Mouse (Mus musculus) right cerebral cortex, adult 2 months (tissue): ENCODE measurements at regions not wholly inside any gene's neighbourhood (a gene's known extent, or its start where the extent isn't known, plus 50 kb on each side); places are given as distances from the start of the nearest gene placed in this dataset.

Experiments used
- DNase-seq, 2 experiments: peaks; one replicate each; pipeline ENCODE4 v3.0.0; 2021 to 2022; ENCODE audit warnings: low spot score in 2 of 2

DNA sequence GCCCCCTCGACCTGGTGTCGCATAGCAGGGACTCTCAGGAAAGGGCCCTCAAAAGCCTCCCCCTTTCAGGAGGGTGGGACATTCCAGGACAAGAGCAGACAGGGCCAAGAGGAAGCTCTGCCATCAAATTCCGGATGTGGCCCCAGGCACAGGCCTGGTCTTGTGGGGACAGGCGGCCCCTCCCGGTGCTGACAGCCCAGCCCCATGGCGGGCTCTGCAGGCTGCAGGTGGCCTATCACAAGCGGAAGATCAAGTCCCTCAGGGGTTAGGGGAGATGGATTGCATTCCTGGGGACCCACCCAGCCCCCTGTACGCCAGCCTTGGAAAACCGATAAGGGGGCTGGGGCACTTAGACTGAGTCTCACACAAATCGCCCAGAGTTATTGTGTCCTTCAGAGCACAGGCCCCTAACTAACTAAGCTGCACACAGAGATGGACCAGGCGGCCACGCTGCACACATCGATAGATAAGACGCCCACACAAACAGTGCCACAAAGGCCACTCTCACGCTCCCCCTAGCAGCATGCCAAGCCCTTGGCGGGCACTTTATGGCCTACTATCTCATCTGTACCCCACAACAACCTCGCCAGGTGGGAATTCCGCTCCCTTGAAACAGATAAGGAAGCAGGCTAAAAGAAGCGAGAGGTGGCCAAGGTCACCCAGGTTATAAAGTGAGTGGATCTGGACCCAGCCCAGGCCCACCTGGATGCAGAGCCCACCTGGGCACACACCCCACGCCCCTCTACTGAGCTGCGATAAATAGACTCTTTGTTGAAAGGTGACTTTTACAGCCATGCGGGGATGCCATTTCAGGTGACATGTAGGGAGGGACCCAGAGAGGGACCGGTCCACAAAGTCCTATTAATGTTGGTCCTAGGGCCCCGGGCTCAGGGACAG, 55.5 kb downstream of the Gm5294 start:
- no peak for DNase-seq

DNA sequence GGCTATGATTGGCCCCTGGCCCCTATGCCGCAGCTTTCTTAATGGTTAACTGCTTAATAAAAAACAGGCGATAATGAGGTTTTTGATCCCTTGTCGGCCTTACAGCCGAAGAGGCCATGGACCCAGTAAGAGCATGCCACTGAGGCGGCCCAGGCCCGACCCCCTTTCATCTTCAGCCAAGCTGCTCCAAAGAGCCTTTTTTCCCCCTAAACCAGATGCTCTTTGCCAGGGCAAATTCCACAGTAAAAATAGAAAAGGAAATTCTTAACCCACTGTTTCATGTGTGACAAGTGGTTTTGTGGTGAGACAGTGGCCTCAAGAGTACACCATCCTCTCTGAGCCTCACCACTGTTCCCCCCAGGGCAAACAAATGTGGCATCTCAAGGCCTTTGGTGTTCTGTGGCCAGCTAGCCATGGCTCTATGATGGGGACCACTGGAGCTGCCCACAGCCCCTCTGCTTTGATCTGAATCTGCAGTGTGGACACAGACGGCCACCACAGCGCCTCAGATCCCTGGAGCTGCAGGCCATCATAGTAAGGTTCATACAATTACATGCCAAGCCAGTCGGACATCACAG, 61.9 kb downstream of the Gm5294 start:
- no peak for DNase-seq

DNA sequence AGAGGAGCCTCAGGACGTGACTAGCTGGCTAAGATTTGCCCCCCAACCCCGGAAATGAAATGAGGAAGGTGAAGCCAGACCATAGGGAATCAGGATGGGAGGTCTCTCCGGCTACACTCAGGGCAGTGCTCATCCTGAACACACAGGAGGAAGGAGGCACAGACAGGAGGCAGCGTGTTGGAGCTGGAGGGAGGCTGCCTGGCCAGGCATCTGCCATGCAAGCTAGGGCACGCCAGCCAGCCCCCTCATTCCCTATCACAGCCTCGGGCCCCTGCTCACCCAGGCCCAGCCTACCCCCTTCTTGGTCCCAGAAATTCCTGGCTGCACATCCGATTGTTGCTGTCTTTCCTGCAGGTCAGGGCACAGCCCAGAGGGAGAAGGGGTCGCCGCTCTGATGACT, 63.7 kb downstream of the Gm5294 start:
- no peak for DNase-seq

DNA sequence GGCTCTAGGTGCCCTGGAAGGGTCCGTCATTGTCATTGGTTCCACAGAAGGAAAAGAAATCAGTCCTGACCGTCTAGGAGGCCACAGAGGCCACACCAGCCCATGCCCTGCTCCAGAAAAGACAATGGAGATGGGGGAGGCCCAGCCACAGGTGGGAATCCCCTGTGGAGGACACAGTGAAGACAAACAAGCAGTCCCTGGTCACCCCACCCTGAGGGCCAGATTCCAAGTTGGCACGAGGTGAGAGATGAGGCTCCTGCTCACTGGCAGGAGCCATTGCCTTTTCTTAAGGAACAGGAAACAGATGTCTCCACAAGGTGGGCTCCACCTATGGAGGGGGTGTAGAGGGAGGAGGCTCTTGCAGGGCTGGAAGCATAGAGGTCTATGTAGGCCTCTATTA, 66.0 kb downstream of the Gm5294 start:
- DNase-seq = no peak

DNA sequence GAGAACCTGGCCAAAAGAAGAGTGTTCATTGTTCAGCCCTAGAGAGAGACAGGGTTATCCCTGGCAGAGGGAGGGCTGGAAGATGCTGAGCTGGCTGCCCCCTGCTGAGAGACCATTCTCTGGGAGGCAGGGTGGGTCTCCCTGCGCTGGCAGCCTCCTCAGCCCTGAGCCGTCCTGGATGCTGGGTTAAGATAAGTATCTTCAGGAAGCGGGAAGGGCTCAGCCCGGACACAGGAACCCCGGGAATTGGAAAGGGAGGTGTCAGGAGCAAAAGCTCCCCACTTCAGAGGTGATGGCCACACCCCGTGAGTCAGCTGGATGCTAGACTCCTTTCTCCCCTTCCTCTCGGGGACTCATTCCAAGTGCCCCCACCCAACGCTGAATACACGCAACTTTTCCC, 68.9 kb downstream of the Gm5294 start:
- DNase-seq = no peak

DNA sequence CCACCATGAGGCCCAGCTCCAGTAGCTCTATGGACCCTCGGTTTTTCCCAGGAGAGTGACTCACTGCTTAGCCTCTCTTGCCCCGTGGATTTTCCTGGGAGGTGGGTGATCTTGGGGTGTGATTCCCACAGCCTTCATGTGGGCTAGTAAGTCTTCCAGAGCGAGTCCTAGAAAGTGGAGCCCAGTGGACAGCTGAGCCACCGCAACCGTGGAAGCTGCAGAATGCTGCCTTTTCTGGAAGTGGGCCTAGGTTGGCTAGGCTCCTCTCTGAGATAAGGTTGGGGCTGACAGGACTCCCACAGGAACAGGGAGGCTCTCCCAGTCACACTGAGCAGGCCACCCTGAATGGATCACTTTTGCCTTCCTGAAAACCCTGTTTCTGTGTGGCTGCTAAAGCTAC, 69.9 kb downstream of the Gm5294 start:
- DNase-seq = no peak

DNA sequence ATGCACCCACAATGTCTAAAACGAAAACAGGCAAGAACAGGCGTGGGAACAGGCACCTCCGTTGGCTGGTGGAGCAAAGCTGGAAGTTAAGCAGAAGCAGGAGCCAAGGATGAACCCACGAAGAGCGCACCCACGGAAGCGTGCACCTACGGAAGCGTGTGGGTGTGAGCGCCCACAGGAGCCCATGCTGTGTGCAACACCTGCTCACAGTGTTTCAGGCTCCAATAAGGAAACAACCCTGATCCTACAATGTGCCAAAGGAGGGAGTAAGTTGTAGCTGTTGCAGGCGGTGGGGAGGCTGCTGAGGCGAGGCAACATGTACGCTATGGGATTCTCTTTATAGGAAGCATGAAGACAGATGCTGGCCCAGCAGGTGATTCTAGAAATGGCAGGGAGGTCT, 74.6 kb downstream of the Gm5294 start:
- peak; percentile 65 to 69 for DNase-seq

DNA sequence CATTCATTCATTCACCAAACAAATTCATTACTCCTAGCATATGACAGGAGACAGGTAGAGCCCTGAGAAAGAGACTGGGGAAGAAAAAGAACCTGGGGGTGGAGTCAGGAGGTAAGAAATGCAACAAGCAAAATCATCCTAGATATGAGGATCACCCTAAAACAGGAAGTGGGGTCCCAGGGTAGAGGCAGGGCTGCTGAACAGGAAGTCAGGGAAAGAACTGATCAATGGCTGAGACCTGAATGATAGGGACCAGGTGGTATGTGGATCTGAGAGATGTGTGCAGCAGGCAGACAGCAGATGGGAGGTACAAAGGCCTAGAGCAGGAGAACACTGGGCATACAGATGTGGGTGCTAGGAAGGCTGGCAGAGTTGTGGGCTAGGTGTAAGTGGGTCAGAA, 77.4 kb downstream of the Gm5294 start:
- no peak for DNase-seq

DNA sequence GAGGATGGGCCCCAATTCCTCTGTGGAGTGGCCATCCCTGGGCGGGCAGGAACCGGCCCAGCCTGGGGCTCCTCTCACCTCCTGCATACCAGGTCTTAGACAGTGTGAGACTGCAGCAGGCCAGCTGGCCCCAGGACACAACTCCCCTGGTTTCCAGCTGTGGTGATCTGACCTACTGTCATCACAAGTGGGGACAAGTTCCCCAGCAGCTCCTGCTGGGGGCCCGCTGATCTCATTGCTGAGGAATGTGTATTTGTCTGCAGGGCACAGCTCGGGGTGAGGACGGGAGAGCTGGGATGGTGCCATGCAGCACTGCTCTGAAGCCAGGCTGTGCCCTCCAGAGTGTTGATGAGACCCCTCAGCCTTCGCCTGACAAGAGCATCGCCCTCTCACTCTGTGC, 78.6 kb downstream of the Gm5294 start:
- DNase-seq = no peak

DNA sequence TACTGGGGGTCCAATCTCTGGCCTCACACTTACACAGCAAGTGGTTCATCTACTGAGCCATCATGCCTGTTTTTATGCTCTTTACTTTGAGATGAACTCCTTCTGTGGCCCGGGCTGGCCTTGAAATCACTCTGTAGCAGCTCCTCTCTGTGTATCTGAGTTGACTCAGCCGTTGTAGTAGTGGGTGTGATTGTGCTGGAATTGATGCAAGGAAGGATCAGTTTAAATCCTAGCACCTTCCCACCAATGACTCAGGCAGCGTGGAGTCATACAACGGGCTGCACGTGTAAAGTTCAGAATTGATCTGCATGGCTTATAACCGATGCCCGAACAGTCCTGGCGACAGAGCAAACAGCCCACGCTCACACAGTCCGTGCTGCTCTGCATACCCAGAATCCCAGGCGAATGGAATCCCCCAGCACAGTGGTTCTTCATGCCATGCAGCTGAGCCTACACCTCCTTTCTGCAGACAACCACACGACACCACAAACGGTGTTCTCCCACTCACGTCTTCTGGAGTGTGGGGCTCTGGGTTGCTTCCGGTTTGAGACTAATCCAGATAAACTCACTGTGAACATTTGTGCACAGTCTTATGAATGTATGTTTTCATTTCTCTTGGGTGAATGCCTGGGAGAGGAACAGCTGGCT, 81.2 kb downstream of the Gm5294 start:
- peak; percentile 63 to 70 for DNase-seq

DNA sequence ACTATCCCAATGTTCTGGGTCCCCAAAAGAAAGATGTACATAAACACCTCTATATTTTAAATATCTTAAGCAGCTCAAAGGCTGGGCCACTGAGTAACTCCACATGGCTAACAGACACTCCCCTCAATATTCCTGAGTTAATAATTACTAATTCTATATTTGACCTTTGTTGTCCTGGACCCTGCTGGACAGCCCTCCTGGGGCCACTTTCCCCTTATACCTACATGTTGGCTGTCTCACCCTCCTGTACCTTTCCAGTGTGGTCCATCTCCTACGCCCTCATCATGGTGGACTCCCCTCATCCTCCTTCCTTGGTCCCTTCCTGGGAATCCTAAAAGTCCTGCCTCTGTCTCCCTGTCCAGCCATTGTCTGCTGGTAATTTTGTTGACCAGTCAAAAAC, 82.4 kb downstream of the Gm5294 start:
- DNase-seq = no peak

DNA sequence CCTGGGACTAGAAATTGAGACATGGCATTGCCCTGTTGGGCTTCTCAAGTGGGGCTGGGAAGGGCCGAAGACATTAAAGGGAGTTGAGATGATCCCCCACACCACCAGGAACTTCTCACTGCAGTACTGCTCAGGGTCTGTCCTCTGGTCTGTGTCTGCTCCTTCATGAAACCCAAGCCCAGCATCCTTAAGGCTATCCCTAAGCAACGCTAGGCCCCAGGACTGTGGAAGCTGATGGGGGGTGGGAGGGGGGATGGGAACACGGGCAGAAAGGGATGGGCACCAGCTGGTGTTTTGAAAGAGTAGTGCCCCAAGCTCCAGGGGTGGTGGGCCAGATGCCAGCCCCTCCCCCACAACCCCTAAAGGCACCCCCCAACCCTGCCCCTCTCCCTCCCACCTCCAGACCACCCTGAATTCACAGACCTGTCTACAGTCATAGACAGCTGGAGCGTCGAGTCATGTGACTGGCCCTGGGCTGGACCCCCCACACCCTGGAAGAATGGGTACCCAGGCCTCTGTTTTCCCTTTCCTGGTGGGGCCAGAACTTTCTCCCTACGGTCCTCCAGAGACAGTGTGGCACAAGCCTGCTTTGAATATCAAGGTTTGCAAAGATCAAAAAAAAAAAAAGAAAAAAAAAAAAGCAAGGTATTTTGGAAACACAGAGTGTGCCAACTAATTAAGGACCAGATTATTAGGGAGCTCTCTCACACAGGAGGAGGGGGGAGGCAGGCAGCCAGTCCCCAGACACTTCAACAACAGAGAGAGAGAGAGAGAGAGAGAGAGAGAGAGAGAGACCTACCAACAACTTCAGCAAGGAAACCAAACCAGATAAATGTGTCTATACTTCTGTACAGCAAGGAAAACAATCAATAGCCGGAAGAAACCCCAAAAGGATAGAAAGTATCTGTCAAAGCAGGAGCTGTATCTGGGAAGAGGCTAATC, 85.1 kb downstream of the Pdgfa start:
- DNase-seq = no peak

DNA sequence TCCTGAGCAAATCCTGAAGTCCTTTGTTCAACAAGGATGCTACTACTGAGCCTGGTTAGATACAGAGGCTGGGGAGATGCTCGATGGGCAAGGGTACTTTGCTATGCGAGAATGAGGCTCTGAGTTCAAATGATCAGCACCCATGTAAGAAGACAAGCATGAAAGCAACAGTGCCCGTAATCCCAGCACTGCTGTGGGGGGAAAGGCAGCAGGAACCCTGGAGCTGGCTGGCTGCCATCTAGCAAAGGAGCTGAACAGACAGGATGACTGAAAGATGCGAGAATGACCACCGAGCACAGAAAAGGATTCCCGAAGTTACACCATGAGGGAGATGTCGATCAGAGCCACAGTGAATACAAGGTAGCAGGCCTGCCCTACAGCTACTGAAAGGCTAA, 84.5 kb downstream of the Pdgfa start:
- DNase-seq = no peak

DNA sequence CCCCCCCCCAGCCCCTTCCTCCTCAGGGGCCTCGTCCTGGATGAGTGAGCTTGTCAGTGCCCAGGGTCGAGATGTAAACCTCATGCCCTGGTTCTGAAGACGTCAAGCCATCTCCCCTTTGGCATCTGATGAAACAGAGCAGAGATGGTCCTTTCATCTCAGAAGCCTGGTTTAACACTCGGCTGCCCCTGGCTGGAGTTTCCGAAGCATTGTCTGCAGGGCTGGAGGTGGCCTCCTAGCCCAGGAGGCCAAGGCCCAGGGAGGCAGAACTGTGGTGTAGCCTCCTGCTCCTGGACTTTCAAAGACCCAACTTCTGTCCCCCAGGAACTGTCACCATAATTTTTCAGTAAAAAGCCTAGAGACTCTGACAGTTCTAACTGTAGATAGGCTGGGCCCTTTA, 82.1 kb downstream of the Pdgfa start:
- DNase-seq = no peak

DNA sequence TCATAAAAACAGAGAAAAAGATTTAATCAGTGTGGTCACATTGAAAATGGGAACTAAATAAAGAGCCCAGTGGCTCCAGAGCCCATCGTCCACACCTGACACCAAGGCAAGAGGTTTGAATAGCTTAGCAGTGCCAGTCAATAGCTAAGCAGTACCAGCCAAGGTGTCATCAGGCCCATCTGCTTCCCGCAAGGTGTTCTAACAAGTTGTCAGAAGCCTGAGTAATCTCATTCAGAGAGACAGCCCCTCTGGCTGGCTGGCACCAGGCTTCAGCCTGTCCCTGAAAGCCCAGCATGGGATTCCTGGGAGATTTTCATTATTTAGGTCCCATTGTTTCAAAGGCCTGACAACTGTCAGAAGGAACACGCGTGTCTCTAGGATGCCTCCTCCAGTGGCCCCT, 81.7 kb downstream of the Pdgfa start:
- DNase-seq = no peak

DNA sequence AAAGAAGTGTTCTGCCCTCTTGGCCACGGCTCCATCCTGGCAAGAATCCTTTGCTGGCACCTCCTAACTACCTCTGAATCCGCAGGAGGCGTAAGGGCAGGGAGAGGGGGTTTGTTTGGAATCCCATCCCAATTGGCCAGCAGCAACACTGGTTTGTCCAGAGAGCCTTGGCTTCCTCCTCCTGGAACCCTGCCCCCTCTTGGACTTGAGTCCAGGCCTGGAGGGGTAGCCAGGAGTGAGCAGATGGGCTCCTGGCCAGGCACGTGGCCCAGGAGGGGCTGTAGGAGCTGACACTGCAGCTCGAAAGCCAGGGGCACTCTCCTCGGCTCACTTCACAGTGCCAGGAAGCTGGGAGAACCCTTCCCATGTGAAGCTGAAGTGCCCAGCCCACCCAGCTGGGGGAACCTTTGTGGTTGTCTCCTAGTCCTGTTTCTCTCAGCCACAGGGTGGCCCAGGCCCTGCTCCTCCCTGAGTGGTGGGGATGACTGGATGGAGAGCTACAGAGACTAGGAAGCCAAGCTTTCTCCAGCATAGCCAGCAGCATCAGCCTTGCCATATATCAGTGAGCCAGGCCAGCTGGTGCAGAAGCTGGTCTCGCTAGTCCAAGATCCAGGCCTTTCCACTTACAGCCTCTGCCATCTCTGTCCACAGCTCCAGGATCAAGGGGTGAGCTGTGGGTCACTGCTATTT, 76.9 kb downstream of the Pdgfa start:
- peak; percentile 46 to 52 for DNase-seq

DNA sequence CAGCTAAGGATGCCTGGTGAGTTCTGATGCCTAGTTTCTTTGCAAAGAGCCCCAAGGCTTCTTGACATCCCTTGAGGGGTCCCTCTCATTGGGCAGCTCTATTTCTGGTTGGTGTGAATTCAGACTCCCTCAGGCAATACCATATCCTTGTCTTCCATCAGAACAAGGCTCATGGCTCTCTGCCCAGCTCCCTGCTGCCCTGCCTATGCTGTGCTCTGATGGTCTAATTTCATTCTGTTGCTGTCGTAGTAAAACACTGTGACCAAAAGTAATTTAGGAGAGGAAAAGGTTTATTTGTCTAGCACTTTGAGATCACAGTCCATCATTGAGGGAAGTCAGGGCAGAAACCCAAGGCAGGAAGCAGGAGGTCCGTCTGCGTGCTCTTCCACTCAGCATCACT, 75.1 kb downstream of the Pdgfa start:
- no peak for DNase-seq
